Mouse (Mus musculus) urinary bladder, postnatal 36 days (tissue): ENCODE measurements around the gene Topors.

Source experiments
- DNase-seq, 2 experiments: peaks; one replicate each; pipeline ENCODE4 v3.0.0; 2022; ENCODE audit warnings: low spot score in 2 of 2, mixed read lengths in 1 of 2

Gene Topors

DNA sequence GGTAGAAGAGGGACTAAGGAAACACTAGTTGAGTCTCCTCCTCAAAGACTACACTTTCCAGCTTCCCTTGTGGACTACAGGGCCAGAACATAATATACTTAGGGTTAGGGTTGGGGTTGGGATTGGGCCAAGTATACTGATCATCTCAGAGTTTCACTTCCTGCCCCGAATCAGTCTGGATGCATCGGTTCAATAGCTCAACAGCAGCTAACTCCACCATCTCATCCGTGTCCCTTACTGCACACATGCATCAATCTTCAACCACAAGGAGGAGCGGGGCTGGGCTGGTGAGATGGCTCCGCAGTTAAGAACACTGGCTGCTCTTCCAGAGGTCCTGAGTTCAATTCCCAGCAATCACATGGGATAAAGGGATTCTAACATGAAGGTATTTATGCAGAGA lies 18.7 kb downstream of the Topors start:
- DNase-seq, result no peak

DNA sequence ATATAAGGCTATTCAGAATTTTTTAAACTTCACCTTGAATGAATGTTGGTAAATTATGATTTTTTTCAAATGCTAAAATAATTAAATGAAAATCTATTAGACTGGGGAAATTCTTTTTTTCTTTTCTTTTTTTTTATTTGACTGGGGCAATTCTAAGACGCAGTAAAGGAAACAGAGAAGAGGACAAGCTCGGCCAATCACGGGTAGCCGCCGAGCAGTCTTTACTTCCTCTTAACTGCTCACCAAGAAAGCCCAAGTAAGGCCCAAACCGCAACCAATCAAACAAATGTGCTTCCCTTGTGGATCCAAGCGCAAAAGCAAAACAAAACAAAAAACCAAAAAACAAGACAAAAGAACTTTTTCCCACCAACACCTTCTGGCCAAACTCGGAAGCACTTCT lies 25.6 kb downstream of the Topors start:
- no peak for DNase-seq

DNA sequence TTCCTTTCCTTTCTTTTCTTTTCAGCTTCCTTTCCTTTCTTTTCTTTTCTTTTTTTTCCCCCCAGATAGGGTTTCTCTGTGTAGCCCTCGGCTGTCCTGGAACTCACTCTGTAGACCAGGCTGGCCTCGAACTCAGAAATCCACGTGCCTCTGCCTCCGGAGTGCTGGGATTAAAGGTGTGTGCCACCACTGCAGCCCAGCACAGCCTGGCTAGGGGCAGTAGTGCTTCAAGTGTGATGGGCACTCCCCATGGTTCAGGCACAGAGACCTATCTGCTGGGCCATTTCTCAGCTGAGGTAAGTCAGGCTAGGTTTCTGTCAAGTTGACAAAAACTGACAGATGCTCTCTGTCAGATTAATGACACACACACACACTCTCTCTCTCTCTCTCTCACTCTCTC lies 26.6 kb downstream of the Topors start:
- no peak for DNase-seq

DNA sequence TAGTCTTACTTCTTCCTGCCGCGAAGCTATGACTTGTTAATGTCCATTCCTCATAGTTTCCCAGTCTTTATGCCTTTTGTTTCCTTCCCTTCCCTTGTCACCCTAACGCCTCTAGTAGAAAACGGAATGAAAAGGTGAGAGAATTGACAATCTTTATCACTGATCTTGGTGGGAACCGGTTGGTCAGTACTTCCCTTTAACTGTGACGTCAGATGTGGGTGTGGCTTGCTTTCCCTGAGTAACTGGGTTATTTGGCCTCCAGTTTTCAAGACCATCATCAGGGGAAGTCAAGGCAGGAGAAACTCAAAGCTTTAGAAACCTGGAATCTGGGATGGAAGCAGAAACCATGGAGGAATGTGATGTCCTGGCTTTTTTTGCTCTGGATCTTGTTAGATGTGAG lies 27.7 kb downstream of the Topors start:
- DNase-seq, result no peak

DNA sequence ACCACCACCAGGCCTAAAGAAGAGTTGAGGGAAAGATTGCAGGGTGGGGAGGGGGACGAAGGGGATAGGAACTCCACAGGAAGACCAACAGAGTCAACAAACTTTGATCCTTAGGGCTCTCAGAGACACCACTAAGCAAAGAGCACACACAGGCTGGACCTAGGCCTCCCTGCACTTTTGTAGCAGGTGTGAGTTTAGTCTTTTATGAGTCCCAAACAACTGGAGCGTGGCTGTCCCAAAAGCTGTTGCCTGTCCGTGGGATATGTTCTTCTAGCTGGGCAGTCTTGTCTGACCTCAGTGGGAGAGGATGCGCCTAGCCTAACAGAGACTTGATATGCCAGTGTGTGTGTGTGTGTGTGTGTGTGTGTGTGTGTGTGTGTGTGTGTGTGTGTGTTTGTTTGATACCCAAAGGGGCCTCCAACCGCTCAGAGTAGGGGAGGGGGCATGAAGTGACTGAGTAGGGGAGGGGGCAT lies 29.3 kb downstream of the Topors start:
- no peak for DNase-seq

DNA sequence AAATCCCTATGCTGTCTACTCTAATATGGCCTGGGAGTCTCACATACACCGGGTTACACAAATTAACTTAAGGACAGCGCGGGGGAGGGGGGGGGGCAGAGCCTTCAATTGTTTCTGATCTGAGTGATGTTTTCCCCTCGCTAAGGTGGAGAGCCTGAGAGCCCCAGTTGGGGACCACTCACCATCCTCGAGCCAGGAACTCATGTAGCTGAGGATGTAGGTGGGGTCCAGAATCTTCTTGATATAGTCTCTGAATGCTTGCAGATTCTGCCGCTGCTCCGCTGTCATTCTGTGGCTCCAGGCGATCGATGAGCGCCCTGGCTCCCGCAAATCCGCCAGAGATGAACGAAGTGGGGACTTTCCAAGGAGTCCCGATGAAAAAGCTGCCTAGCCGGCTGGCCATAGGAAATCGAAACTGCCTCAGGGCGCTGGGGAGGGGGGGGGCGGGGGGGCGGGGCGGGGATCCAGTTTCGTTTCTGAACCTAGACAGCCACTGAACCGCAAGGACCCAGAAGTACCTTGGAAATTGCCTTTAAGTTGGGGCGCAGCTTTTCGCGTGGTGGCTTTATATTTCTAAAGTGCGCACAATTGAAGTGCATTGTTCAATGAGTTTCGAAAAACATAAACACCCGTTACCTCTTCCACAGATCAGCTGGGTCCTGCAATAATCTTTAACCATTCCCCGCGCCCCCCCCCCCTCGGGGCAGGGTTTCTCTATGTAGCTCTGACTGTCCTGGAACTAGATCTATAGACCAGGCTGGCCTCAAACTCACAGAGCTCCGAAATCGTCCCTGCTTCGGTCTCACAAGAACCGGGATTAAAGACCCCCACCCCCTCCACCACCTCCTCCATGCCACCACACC lies 30.0 kb downstream of the Topors start, which contains the start of gene Ddx58:
Ddx58 (minus strand) TSS at position 420 of the 863 bp plus-strand sequence.
- DNase-seq, result peak; percentile 21 to 27

DNA sequence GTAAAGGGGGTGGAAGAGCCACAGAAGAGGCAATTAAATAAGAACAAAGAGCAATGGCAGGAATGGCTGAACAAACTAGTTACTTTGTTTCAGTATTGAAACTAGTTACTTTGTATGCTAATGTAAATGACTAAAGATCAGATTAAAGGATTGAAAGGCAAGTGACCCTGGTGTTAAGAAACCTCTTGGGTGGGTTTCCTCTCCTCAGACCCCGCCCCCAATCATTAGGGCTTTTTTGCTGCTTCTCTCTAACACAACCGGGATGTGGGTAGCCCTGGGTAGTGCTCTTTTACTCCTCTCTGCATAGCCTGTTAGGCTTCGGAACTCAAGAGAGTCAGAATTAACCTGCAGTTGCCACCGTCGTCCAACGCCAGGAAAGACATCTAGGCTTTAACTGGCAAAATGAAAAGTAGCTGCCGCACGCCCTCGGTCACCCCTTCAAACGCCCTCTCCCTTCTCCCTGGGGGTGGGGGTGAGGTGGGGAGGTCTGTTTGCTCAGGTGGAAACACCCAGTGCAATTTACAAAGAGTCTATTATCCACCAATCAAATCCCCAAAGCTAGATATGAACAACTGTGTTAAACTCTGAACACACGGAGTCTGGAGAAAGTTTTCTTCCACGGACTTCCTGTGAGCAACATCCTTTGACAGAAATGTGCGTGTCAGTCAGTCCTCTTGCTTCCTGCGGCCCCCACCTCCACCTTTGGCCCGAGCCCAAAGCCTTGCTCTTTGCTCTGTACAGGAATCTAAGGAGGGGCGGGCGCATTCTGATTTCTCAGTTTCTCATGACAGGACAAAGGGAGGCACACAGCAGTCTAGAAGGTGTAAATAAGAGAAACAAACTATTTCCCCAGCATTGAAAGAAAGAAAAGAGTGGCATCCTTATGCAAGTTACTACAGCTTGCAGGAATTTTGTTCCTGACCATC lies 30.9 kb downstream of the Topors start:
- DNase-seq, result peak; percentile 26 to 49

DNA sequence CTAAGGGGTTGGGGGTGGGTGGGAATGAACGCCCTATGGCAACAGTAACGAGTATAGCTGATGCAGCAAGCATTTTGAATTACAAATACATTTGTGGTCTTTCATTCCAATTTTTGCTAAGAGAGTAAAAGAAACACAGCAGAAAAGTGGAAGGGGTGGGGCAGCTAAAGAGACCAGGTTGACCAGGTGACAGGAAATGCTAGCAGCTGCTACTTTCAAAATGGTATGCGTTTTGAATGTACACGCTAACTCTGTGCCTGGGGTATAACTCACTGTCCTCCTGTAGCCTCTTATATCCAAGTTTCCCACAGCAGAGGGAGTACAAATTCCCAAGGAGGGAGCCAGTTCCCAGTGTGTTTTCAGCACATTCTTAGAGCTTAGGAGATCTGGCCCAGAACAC lies 32.8 kb downstream of the Topors start:
- no peak for DNase-seq

DNA sequence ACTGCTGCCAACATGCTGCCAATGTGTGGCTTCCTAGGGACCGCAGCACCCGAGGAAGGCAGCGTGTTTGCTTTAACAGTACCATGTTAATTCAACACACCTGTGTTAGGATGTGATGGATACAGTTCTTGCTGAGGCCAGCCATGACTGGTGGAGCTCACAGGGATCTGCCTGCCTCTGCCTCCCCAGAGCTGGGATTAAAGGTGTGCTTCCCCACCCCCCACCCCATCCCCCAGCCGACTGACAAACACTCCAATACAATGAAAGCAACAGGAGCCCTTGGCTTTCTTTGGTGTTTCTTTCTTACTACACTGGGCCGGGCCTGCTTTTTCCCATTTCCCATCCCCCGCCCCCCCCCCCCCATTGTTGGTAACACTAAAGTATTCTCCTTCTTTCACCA lies 35.4 kb downstream of the Topors start:
- DNase-seq, result no peak

DNA sequence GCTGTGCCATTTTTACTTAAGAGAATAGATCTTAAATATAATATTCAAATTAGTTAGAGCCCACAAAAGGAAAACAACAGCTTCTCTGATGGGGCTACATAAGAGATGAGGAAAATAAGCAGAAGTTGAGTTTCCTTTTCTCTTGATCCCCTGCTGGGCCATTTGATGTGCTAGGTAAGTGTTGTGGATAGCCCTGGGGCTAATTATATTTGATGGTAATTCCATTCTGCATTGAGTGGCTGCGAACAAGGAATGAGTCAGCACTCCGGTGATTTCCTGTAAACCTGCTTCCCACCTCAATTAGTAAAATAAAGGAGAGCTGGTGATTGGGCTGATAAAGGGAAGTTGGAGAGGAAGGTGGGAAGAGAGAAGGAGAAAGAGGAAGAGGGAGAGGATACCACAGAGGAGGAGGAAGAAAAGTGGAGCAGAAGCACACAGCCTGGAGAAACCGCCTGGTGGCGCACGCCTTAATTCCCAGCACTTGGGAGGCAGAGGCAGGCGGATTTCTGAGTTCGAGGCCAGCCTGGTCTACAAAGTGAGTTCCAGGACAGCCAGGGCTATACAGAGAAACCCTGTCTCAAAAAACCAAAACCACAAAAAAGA lies 36.5 kb downstream of the Topors start:
- no peak for DNase-seq

DNA sequence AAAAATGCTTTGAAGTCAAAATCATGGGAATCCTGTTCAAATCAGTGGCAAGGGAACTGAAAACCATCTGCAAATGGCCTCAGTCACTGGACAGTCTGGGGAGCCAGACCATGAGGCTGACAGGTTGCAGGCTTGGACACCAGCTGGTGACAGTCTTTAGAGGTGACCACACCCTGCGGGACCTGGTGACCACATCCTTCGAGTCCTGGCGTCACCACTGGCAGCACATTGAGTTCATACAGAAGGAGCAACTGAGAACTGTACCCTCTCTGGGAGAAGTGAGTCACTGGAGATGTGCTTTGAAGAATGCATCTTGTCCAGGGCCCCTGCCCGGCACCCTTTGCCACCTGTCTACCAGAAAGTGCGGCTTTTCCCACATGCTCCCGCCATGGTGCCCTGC lies 39.9 kb downstream of the Topors start:
- no peak for DNase-seq

DNA sequence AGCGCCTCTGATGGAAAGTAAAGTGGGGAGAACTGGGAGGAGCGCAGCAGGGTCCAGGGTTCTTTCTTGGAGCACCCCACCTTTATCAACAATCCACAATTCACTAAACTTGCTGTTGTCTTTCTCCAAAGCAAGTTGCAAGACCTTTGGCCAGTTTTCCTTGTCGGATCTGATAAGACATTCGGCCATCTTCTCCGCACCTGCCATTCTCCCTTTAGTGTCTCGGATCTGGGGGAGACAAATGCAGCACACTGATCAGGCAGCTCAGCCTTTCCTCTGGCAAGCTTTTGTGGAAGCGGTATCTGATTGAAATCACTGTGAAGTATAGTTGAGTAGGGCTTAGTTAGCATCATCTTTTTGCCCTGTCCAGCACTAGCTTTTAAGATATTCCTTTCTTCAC lies 41.8 kb downstream of the Topors start:
- DNase-seq, result no peak

DNA sequence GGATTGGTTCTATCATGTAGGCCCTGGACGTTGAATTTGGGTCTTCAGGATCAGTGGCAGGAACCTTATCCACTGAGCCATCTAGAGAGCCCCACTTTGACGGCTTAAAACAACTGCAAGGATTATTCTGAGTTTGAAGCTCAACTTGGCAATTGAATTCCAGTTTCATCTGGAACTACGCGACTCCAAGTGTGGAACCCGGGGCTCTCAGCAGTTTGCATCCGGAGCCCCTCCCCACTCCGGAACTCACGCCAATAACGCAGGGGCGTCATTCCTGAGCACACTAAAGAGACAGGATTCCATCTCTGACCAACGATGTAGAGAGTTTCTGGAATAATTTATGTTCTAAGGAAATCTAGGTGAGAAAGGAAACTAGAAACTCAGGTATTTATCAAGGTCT lies 42.5 kb downstream of the Topors start:
- DNase-seq, result no peak

DNA sequence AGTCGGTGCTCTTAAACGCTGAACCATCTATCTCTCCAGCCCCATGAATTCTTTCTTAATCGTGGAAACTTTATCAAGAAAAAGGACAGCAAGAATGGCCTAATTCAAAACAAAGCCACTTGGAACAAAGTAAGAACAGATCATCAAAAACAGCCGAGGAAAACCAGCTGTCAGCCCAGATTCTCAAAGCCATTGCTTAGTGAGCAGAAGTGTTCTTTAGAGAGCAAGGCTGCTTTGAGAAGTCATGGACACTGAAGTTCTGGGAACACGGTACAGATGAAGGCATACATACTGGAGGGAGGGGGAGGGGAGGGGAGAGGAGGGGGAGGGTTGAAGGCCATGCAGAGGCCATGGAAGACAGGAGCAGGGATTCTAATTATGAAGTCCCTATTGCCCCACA lies 43.6 kb downstream of the Topors start:
- no peak for DNase-seq

DNA sequence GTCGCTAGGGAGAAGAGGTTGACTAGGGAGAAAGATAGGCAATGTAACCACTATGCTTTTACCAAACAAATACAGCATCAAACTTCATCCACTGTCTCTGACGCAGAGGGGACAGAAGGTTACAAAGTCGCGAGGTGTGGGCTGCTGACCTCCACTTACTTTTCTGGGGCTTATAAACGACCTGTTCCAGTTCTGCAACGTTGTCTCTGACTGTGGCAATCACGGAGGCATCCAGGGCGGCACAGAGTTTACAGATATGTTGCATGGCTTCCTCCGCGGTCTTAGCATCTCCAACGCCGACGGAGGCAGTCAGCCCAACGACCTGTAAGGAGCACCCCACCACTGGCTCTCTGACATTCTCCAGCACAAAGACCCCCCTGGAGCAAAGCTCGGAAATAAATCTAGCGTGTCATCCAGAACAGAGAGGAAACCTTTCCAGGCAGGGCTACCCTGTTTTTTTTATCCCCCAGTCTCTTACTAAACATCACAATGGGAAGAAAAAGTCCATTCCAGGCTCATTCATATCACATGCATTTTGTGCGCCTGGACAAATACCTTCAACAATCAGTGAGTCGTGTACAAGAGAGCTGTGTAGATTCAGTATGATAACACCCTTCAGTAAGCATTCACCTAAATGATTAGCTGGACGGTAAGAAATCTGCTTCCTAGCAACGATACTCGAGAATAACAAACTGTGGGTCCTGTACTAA lies 47.6 kb downstream of the Topors start:
- no peak for DNase-seq

DNA sequence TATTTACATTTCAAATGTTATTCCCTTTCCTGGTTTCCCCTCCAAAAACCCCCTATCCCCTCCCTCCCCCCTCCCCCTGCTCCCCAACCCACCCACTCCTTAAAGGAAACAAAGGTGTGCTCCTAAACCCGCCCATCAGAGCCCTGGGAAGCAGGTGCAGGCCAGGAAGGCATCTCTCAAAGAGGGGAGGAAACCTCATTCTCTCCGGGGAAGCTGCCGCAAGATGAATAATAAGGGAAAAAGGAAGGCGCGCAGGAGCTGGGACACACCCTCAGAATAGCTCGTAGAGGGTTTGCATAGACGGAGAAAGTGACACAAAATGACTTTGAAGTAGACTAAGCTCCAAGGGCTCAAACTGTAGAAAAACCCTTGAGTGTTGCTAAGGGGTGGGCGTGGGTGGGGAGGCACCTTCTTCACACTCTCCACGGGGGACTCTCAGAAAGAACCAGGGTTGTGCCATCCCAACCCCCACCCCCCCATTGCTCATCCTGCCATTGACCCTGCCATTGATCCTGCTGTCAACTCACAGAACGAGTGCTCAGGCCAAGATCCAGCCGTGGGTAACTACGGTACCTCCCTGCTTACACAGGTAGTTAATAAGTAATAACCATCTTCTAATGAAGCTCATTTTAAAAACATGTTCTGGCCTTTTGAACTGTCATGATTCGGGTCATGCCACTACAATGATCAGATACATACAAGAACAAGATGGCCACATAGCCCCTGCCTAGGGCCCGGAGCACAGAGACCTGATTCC lies 48.5 kb downstream of the Topors start:
- no peak for DNase-seq

DNA sequence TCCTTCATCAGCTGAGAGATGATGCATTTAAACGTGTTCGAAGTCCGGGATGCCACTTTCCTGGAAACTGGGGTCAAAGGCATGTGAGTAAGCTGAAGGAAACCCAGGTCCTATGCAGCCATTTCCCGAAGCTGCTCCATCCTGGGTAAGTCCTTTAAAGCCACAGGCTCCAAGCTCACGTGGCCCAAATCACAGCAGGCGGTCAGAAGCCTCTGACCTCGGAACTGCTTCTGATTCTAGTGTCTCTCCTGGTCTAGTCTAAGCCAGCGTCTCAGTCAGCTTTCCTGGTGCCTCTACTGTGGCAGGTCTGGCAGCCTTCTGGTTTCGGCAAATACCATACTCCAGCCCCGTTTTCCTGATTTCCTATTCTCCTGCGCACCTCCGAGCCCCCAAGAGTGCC lies 49.2 kb downstream of the Topors start:
- DNase-seq, result no peak

DNA sequence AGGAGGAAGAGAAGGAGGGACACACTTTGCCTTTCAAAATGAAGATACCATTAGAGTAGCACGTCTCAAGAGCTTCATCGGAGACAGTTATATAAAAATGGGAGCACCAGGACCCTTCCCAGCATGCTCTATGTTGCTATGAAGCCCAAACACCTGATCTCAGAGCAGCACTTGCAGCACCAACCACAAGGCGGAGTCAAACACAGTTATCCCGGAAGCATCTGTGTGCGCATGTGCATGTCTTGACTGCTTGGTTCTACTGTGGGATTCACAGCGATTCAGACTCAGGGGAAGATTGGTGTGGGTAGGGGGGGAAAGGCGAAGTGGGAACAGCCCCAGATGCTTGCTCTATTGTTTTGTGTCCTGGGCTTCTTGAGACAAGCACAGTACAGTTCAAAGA lies 51.3 kb downstream of the Topors start:
- DNase-seq, result no peak

DNA sequence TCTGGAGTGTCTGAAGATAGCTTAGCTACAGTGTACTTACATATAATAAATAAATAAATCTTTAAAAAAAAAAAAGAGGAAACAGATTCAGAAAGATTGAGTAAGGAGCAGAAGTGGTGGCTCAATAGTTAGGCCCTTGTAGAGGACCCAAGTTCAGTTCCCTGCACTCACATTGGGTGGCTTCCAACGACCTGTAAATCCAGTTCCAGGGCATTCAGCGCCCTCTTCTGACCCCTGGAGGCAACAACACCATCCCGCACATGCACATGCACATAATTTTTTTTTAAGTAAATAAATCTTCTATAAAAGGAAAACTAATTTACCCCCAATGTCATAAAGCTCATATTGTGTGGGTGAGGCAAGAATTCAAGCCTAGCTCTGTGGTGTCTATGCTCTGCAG lies 51.7 kb downstream of the Topors start:
- DNase-seq, result no peak

DNA sequence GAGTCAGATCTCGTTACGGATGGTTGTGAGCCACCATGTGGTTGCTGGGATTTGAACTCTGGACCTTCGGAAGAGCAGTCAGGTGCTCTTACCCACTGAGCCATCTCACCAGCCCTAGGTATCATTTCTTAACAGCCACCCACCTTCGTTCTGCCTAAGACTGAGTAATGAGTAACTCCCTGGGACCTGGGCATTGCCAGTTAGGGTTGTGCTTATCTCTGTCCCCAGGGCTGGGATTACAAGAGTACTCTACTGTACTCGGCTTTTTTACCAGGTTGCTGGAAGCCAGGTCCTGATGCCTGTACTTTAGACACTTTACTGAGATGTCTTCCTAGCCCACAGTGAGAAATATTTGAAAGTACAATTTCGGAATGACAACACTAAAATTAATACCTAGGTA lies 57.5 kb downstream of the Topors start:
- no peak for DNase-seq
